Mouse (Mus musculus) bone marrow macrophage, adult 2 months (primary cell): ENCODE results near the gene A930002H24Rik. TPM values are rescaled to one million over a fixed set of nuclear protein-coding genes. Genes with fewer than 3 reads are reported as not detected.
"Not testable (repeated sequence)": the region's sequence is repeated elsewhere in the genome, so short reads cannot be mapped to it uniquely, and the experiment has no call there.

Experiments used
- H3K27ac ChIP-seq: 2 replicates; pipeline ENCODE4 v1.5.1; 2012; ENCODE audit warnings: low read depth, low read length; ENCODE audit not compliant: insufficient read depth
- H3K4me1 ChIP-seq: 2 replicates; pipeline ENCODE4 v1.6.1; 2012; ENCODE audit warnings: low read length; ENCODE audit not compliant: control insufficient read depth, insufficient read depth
- H3K4me3 ChIP-seq: 2 replicates; pipeline ENCODE4 v1.5.1; 2012; ENCODE audit warnings: mild to moderate bottlenecking, low read length, moderate library complexity; ENCODE audit not compliant: insufficient read depth
- CTCF ChIP-seq: IDR thresholded peaks from 2 replicates; pipeline ENCODE4 v1.5.1; 2012; ENCODE audit warnings: low read depth, mild to moderate bottlenecking, low read length, moderate library complexity
- POLR2A ChIP-seq: IDR thresholded peaks from 2 replicates; pipeline ENCODE4 v1.6.1; 2012; ENCODE audit warnings: mild to moderate bottlenecking, low read depth, low read length, borderline replicate concordance
- polyA plus RNA-seq: library from polyadenylated mRNA; stranded (reverse); fragments of >200 nt; gene quantifications from 2 replicates; pipeline ENCODE4 v1.2.4, GENCODE M21; 2012; ENCODE audit not compliant: missing spikeins, insufficient read depth, insufficient read length

The A930002H24Rik gene
- polyA plus RNA-seq, 1 experiment: not detected

DNA sequence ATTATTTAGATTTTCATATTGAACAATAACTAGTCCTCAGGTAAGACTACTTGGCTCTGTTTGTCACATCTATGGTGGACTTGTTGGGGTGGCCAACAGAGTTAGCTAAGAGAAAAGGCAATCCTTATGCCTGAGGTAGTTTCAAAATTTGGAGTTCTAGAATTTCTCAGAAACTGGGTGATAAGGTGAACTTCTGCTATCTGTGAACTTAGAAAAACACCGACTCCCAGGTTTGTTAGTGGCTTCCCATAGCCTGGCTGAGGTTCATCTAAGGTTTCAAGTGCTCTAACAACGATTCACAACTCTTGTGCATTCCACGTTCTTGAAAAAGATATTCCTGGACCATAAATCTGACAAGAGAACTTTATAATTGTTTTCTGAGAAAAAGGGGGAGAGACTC lies 1.2 kb downstream of the A930002H24Rik start:
- no peak overlapping the region for H3K4me3 ChIP-seq
- TF ChIP-seq CTCF (no peak), POLR2A (no peak)
- H3K4me1 ChIP-seq: peaks cover 8% of the 10 kb centered on the region
- no peak overlapping the region for H3K27ac ChIP-seq

DNA sequence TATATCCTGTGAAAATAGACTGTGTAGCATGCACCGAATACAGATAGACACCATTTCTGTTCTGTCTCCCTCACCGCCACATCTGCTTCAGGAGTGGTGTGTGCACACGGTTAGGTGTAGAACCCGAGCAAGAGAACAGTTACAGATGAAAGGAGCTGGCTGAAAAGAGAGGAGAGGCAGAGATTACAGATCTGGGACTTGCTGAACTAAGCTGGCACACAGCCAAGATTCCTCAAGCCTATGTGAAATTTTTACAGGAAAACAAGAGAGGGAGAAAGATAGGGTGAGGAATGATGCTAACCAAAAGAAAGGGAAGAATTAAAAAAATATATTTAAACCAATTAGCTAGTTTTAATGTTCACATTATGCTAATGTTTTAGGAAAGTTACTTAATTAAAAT lies 2.6 kb downstream of the A930002H24Rik start:
- Histone ChIP-seq H3K4me1 (peaks cover 14% of the 10 kb centered on the region), H3K27ac (no peak overlapping the region), H3K4me3 (no peak overlapping the region)
- TF ChIP-seq CTCF (no peak), POLR2A (no peak)

GRCm38 (mm10) chr17:63857023-63857544 lies 6.5 kb downstream of the A930002H24Rik start:
- Histone ChIP-seq H3K4me1 (peaks cover 7% of the 10 kb centered on the region; the same call in 1 of the 2 replicates), H3K27ac (no peak overlapping the region), H3K4me3 (no peak overlapping the region)
- no peak for TF ChIP-seq POLR2A
- TF ChIP-seq CTCF: no peak

DNA sequence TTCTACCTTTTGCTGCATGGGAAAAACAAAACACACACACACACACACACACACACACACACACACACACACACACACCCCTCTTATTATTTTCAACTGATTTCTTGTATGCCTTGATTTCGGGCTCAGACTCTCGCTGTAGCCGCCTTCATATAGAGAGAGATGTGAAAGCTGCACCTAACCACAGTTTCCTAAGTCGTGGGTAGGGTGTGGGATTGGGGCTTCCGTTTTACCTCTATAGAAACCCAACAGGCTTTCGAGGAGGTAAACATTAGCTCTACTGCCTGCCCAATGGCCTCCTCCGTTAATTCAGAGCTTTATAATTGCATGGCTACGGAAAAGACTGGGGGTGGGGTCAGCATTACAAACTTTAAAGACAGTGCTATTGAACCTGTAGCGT lies 13.6 kb downstream of the A930002H24Rik start:
- TF ChIP-seq POLR2A: no peak
- no peak for TF ChIP-seq CTCF
- Histone ChIP-seq H3K4me1 (peaks cover 3% of the 10 kb centered on the region), H3K27ac (no peak overlapping the region), H3K4me3 (no peak overlapping the region)

DNA sequence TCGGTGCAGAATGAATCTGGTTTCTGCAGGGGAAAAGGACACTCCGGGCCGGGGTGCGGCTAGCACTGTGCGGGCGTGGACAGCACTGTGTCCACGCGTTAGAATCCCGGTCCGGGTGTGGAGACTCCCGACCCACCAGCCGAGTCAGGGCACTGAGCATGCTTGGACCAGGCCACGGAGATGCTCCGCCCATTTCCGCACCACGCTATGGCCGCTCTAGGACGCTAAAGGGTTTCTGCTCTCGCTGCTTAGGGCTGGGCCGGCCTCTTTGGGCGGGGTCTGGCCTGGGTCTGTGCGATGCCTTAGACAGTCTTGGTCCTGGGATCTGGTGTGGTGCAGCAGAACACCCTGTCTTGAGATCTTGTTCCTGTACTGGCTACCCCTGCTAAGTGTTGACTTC lies 14.0 kb downstream of the A930002H24Rik start:
- Histone ChIP-seq H3K4me1 (peaks cover 3% of the 10 kb centered on the region), H3K27ac (peak overlapping the region; percentile 17; the same call in 1 of the 2 replicates), H3K4me3 (peak overlapping the region; percentile 66)
- TF ChIP-seq POLR2A (no peak), CTCF (no peak)

DNA sequence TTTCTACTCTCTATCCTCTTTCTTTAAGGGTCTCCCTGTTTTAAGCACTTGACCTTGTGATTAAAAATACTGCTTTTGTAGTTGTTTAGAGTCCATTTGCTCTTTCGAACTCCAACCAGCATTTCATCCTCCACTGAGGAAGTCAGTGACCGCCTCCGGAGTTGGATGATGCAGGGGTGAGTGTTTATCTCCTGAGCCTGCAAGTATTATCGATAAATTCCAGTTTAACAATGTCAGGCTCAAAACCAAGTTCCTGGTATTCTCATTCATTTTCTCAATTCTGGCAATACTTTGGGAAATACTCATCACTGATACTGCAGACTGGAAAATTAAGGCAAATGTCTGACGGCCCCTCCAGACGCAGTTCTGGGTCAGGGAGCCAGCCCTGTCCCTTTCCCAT lies 14.4 kb downstream of the A930002H24Rik start:
- Histone ChIP-seq H3K4me3 (peak overlapping the region; percentile 66), H3K4me1 (peaks cover 3% of the 10 kb centered on the region), H3K27ac (peak overlapping the region; percentile 17; the same call in 1 of the 2 replicates)
- TF ChIP-seq POLR2A (no peak), CTCF (no peak)

DNA sequence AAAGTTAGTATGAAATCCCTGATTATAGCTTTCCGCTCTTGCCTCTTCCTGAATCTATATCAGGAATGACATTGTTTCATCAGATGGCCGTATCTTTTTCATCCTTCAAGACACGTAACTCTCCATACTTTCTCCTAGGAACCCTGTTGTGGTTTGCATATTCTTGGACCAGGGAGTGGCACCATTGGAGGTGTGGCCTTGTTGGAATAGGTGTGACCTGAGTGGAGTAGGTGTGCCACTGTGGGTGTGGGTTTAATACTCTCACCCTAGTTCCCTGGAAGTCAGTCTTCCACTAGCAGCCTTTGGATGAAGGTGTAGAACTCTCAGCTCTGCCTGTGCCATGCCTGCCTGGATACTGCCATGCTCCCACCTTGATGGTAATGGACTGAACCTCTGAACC lies 17.8 kb downstream of the A930002H24Rik start:
- H3K4me1 ChIP-seq, H3K4me3 ChIP-seq, H3K27ac ChIP-seq: not testable (repeated sequence)

DNA sequence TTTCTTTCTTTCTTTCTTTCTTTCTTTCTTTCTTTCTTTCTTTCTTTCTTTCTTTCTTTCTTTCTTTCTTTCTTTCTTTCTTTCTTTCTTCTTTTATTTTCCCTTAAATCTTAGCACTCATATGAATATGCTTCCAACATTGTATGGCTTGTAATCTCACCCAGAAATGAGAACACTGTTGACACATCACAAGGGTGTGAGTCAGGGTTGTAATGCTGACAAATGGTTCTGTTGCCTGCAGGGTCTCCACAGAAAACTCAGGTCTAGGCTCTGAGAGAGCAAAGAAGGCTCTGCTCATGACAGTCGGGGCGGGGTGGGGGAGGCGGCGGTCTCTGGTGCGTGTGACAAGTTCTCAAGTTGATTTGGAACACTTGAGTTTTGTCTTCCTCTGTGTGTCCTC lies 18.7 kb downstream of the A930002H24Rik start:
- Histone ChIP-seq H3K4me3 (no peak overlapping the region), H3K27ac (no peak overlapping the region), H3K4me1 (peaks cover 3% of the 10 kb centered on the region)
- TF ChIP-seq POLR2A: no peak
- TF ChIP-seq CTCF: no peak

GRCm38 (mm10) chr17:63842226-63842625 lies 21.4 kb downstream of the A930002H24Rik start:
- no peak overlapping the region for H3K4me3 ChIP-seq
- H3K27ac ChIP-seq: no peak overlapping the region
- no peak for TF ChIP-seq CTCF
- no peak for TF ChIP-seq POLR2A

GRCm38 (mm10) chr17:63839636-63840269 lies 23.8 kb downstream of the A930002H24Rik start:
- TF ChIP-seq CTCF (no peak), POLR2A (no peak)
- no peaks in the 10 kb centered on the region for H3K4me1 ChIP-seq
- no peak overlapping the region for H3K4me3 ChIP-seq
- H3K27ac ChIP-seq: no peak overlapping the region

More at GRCm38 (mm10) chr17:63842226-63842625, 21.4 kb downstream of the A930002H24Rik start:
- no peaks in the 10 kb centered on the region for H3K4me1 ChIP-seq

- TF ChIP-seq CTCF (no peak), POLR2A (no peak)
- no peak overlapping the region for H3K4me3 ChIP-seq
- H3K27ac ChIP-seq: no peak overlapping the region
- no peaks in the 10 kb centered on the region for H3K4me1 ChIP-seq
Measured at GRCm38 (mm10) chr17:63838144-63838543, 25.4 kb downstream of the A930002H24Rik start.
